Mouse (Mus musculus) CH12.LX (cell line): ENCODE results near the gene Aif1l. TPM values are rescaled to one million over a fixed set of nuclear protein-coding genes. Genes with fewer than 3 reads are reported as not detected.

Experiments used
- DNase-seq: peaks from one replicate; pipeline ENCODE4 v3.0.0-alpha.2; 2013; ENCODE audit errors: extremely low read depth
- H3K27ac ChIP-seq: 2 replicates; pipeline ENCODE4 v1.5.1; 2012; ENCODE audit warnings: low read depth, mild to moderate bottlenecking, control low read depth, moderate library complexity; ENCODE audit not compliant: insufficient read depth
- H3K27me3 ChIP-seq: replicated peaks from 2 replicates; pipeline ENCODE3; 2012; ENCODE audit warnings: inconsistent platforms
- H3K36me3 ChIP-seq, 2 experiments: replicated peaks in 1 of 2; 2 replicates each; pipeline versions ENCODE3 to v1.6.1; 2012; ENCODE audit warnings: inconsistent platforms in 1 of 2, low read length in 1 of 2, mild to moderate bottlenecking in 1 of 2, mixed read lengths in 1 of 2, moderate library complexity in 1 of 2; ENCODE audit not compliant: control insufficient read depth in 1 of 2, insufficient read depth in 1 of 2
- H3K4me1 ChIP-seq, 2 experiments: 2 replicates each; pipeline ENCODE4 v1.6.1; 2012; ENCODE audit warnings: inconsistent platforms in 1 of 2, moderate library complexity in 1 of 2; ENCODE audit not compliant: insufficient read depth in 2 of 2, control insufficient read depth in 1 of 2
- H3K4me2 ChIP-seq: 2 replicates; pipeline ENCODE4 v1.6.1; 2012; ENCODE audit warnings: low read depth, mild to moderate bottlenecking, control low read depth; ENCODE audit not compliant: poor library complexity, insufficient read depth, severe bottlenecking
- H3K4me3 ChIP-seq, 3 experiments: fragments of 150-350 bp in 1 of 3; sonication (generic) in 1 of 3; replicated peaks in 1 of 3; 2 replicates each; pipeline versions ENCODE3 to v1.5.1; 2011 to 2012; ENCODE audit warnings: low read depth in 2 of 3, low read length in 2 of 3, mild to moderate bottlenecking in 2 of 3, moderate library complexity in 2 of 3, control low read depth in 1 of 3, improper control_type of control experiment in 1 of 3, inconsistent platforms in 1 of 3, mixed read lengths in 1 of 3; ENCODE audit not compliant: poor library complexity in 1 of 3
- H3K79me2 ChIP-seq: replicated peaks from 2 replicates; pipeline ENCODE4 v1.6.1; 2012; ENCODE audit warnings: mild to moderate bottlenecking, moderate library complexity; ENCODE audit not compliant: control insufficient read depth, poor library complexity, insufficient read depth, severe bottlenecking; ENCODE audit errors: extremely low read depth
- H3K9ac ChIP-seq: 2 replicates; pipeline ENCODE4 v1.6.1; 2012; ENCODE audit warnings: low read depth, mild to moderate bottlenecking, control low read depth, moderate library complexity; ENCODE audit not compliant: insufficient read depth
- H3K9me3 ChIP-seq: replicated peaks from 2 replicates; pipeline ENCODE3; 2012; ENCODE audit warnings: low read length, inconsistent platforms, mixed read lengths
- CHD2 ChIP-seq: IDR thresholded peaks from 2 replicates; pipeline ENCODE4 v1.6.1; 2011; ENCODE audit warnings: low read length, improper control_type of control experiment
- E2F4 ChIP-seq: IDR thresholded peaks from 2 replicates; pipeline ENCODE4 v1.6.1; 2011; ENCODE audit warnings: low read depth, low read length, improper control_type of control experiment; ENCODE audit not compliant: insufficient replicate concordance
- ELF1 ChIP-seq: IDR thresholded peaks from 2 replicates; pipeline ENCODE4 v1.6.1; 2014; ENCODE audit warnings: low read depth, mild to moderate bottlenecking, inconsistent platforms, low read length, improper control_type of control experiment
- EP300 ChIP-seq: IDR thresholded peaks from 2 replicates; pipeline ENCODE4 v1.6.1; 2011; ENCODE audit warnings: low read length, improper control_type of control experiment
- GABPA ChIP-seq: IDR thresholded peaks from 2 replicates; pipeline ENCODE4 v1.6.1; 2012; ENCODE audit warnings: low read depth, low read length, improper control_type of control experiment, inconsistent platforms; ENCODE audit not compliant: insufficient replicate concordance
- HCFC1 ChIP-seq: IDR thresholded peaks from 2 replicates; pipeline ENCODE4 v1.6.1; 2012; ENCODE audit warnings: low read depth, mild to moderate bottlenecking, inconsistent platforms, low read length, improper control_type of control experiment
- MAZ ChIP-seq: IDR thresholded peaks from 2 replicates; pipeline ENCODE4 v1.6.1; 2012; ENCODE audit warnings: low read depth, mild to moderate bottlenecking, inconsistent platforms, low read length, improper control_type of control experiment, moderate library complexity
- MEF2A ChIP-seq: IDR thresholded peaks from 2 replicates; pipeline ENCODE4 v1.6.1; 2014; ENCODE audit warnings: low read depth, mild to moderate bottlenecking, inconsistent platforms, low read length, improper control_type of control experiment, borderline replicate concordance
- NELFE ChIP-seq: IDR thresholded peaks from 2 replicates; pipeline ENCODE4 v1.6.1; 2011; ENCODE audit warnings: low read depth, low read length, improper control_type of control experiment
- PAX5 ChIP-seq: IDR thresholded peaks from 2 replicates; pipeline ENCODE4 v1.6.1; 2012; ENCODE audit warnings: low read length, inconsistent platforms, mixed read lengths
- RAD21 ChIP-seq: IDR thresholded peaks from 2 replicates; pipeline ENCODE4 v1.6.1; 2011; ENCODE audit warnings: low read depth, mild to moderate bottlenecking, low read length, improper control_type of control experiment, moderate library complexity
- TBP ChIP-seq: conservative IDR thresholded peaks from 2 replicates; pipeline ENCODE4 v1.6.1; 2011; ENCODE audit warnings: low read depth, low read length, improper control_type of control experiment
- UBTF ChIP-seq: IDR thresholded peaks from 2 replicates; pipeline ENCODE4 v1.6.1; 2012; ENCODE audit warnings: low read depth, mild to moderate bottlenecking, inconsistent platforms, low read length, improper control_type of control experiment, moderate library complexity
- USF2 ChIP-seq: conservative IDR thresholded peaks from 2 replicates; pipeline ENCODE4 v1.6.1; 2011; ENCODE audit warnings: low read depth, low read length, improper control_type of control experiment
- ZC3H11A ChIP-seq: IDR thresholded peaks from 2 replicates; pipeline ENCODE4 v1.6.1; 2012; ENCODE audit warnings: low read depth, mild to moderate bottlenecking, inconsistent platforms, low read length, improper control_type of control experiment
- ZMIZ1 ChIP-seq: IDR thresholded peaks from 2 replicates; pipeline ENCODE4 v1.6.1; 2012; ENCODE audit warnings: low read depth, mild to moderate bottlenecking, inconsistent platforms, low read length, improper control_type of control experiment
- ZNF384 ChIP-seq: IDR thresholded peaks from 2 replicates; pipeline ENCODE4 v1.6.1; 2012; ENCODE audit warnings: low read depth, low read length, improper control_type of control experiment, inconsistent platforms
- dilution Hi-C: fragments of 300-500 bp; cut with MboI; formaldehyde crosslinking; loops from 2 replicates; pipeline ENCODE4 v1.14.3; 2020; ENCODE audit warnings: low sequenced_read_pairs; ENCODE audit not compliant: extremely low pct_unique_long_range_greater_than_20kb, extremely low pct_ligation_motif_present
- in situ Hi-C: fragments of 300-500 bp; cut with MboI; formaldehyde crosslinking; loops from 3 replicates; pipeline ENCODE4 v1.14.3; 2019; ENCODE audit warnings: low sequenced_read_pairs, low pct_ligation_motif_present, low pct_unique_long_range_greater_than_20kb, mixed read lengths
- polyA plus RNA-seq: library from polyadenylated mRNA; unstranded; fragments of >175 nt; gene quantifications from 2 replicates; pipeline ENCODE4 v1.2.1, GENCODE M21; 2012; ENCODE audit warnings: low read depth; ENCODE audit not compliant: insufficient read length
- total RNA-seq, 2 experiments: library from RNA; depleted of rRNA; stranded (reverse); fragments of 300-350 nt in 1 of 2; fragments of >200 nt in 1 of 2; gene quantifications; 2 replicates each; pipeline ENCODE4 v1.2.3; 2012 to 2014

The Aif1l gene
- total and polyA plus RNA-seq, 3 experiments: 0.11 to 0.81 TPM; not detected in 1

DNA sequence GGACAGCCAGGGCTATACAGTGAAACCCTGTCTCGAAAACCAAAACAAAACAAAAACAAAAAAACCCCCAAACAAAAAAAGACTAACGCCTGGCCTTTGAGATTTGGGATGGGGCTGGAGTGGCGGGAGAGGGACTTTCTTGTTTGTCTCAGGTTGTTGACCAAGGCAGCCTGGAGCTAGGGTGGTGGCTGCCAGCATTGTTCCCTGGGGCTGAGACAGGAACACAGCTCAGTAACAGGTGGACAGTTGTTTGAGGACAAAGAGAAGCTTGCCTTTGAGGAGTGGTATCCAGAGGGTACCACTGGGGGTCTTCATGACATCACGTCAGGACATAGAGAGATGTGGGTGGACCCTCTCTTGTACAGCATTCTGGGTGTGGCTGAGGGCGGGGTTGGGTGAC lies 5.7 kb downstream of the Aif1l start:
- H3K4me2 ChIP-seq: no peak overlapping the region
- H3K36me3 ChIP-seq: no peaks in the 10 kb centered on the region
- DNase-seq: no peak
- TF ChIP-seq ELF1: no peak
- TF ChIP-seq USF2: no peak
- no peak for TF ChIP-seq RAD21
- TF ChIP-seq MEF2A: no peak
- no peak for TF ChIP-seq ZMIZ1
- no peak for TF ChIP-seq MAZ
- TF ChIP-seq, all 38 proteins: peak for 0
- in situ Hi-C loops (no loop called here), dilution Hi-C loops (no loop called here)
- Histone ChIP-seq H3K4me3 (no peak overlapping the region), H3K79me2 (no peaks in the 10 kb centered on the region), H3K27me3 (peaks cover 92% of the 10 kb centered on the region), H3K9me3 (no peaks in the 10 kb centered on the region), H3K27ac (no peak overlapping the region), H3K9ac (no peak overlapping the region), H3K4me1 (peaks cover 2 to 5% of the 10 kb centered on the region in 2 experiments; a peak in 3 of 4 replicates)

DNA sequence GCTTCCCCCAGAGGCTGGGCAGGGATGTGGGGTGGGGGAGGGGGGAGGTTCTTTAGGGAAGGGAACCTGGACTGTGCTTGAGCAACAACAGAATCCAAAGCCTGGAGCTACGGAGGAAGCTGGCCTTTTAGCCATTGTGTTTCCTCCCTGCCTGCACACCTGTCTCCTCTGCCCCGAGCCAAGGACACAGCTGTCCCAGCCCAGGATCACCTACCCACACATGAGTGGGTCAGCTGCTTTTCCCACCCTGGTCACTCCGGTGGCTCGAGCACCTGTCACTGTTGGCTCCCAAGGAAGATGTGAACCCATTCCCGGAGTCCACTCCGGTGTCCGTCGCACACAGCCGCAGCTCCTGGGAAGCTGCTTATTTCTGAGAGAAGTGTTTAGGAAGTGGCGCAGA lies 7.3 kb downstream of the Aif1l start:
- Histone ChIP-seq H3K9me3 (no peaks in the 10 kb centered on the region), H3K9ac (no peak overlapping the region), H3K27me3 (peaks cover 92% of the 10 kb centered on the region), H3K27ac (no peak overlapping the region), H3K4me3 (no peak overlapping the region), H3K4me2 (no peak overlapping the region), H3K36me3 (no peaks in the 10 kb centered on the region), H3K4me1 (peaks cover 6 to 11% of the 10 kb centered on the region in 2 experiments; a peak in 3 of 4 replicates), H3K79me2 (no peaks in the 10 kb centered on the region)
- in situ Hi-C loops (no loop called here), dilution Hi-C loops (no loop called here)
- DNase-seq: no peak
- no peak for TF ChIP-seq E2F4
- no peak for TF ChIP-seq ZC3H11A
- no peak for TF ChIP-seq ZNF384
- no peak for TF ChIP-seq HCFC1
- TF ChIP-seq PAX5: no peak
- no peak for TF ChIP-seq CHD2
- no peak for TF ChIP-seq ELF1
- no peak for TF ChIP-seq USF2
- no peak for TF ChIP-seq NELFE
- no peak for TF ChIP-seq TBP
- no peak for TF ChIP-seq RAD21
- no peak for TF ChIP-seq GABPA
- no peak for TF ChIP-seq UBTF
- no peak for TF ChIP-seq EP300
